Mouse (Mus musculus) layer of hippocampus, adult 18-20 months (tissue): ENCODE data around the gene Dnajc15. TPM values are rescaled to one million over a fixed set of nuclear protein-coding genes. Genes with fewer than 3 reads are reported as not detected.

Experiments used
- DNase-seq, 2 experiments: peaks; one replicate each; pipeline ENCODE4 v3.0.0; 2022; ENCODE audit warnings: low spot score in 2 of 2
- total RNA-seq, 2 experiments: library from RNA; stranded (reverse); gene quantifications; 2 replicates each; pipeline ENCODE4 v1.2.3; 2021

Dnajc15 gene
- total RNA-seq, 2 experiments from 2014 or later: 64.5 to 70.3 TPM

DNA sequence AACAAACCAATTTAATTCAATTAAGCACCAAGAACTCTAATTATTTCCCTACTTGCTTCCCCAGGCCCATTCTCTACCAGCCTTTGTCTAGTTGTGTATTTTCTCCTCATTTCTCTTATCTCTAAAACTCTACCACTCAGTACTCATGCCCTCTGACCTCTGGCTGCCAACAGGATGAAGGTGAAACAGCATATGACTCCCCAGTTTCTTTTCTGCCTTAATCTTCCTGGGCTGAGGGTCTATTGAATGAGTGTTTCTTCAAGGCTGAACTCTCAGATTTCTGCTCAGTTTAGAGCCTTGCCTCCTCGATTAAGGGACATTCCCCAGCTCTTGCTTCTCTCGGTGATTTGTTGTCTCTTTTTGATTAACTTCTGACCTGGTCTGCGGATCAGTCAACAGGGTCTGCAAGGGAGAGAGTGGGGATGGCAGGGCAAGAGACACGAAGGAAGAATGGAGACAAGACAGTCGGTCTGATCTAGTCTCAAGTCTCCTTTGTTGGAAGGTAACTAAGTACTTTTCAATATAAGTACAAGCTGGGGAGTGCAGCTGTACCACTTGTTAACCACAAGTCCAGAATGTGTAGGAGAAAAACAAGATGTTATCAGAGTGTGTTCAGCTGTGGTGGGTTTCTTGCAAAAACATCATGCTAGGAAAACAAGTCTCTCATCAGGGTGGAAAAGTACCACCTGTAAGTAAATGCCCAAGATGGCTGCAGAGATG lies 13.9 kb downstream of the Dnajc15 start:
- DNase-seq: no peak

DNA sequence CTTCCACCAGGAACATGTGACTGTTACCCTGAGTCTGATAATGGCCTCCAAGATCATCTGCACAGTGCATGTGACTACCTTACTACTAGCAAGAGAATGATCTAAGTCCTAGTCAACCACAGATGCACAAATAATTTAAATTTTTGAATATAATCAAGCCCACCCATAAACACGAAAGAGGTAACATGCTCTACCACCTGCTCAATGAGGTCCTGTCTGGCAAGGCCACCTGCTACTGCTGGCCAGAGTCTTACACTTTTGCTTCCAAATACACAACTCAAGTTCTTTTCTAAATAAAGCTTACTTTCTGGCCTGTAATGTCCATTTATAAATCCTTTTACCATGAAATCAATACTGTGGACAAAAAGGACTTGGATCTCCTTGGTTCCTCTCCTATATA lies 15.0 kb downstream of the Dnajc15 start:
- no peak for DNase-seq

DNA sequence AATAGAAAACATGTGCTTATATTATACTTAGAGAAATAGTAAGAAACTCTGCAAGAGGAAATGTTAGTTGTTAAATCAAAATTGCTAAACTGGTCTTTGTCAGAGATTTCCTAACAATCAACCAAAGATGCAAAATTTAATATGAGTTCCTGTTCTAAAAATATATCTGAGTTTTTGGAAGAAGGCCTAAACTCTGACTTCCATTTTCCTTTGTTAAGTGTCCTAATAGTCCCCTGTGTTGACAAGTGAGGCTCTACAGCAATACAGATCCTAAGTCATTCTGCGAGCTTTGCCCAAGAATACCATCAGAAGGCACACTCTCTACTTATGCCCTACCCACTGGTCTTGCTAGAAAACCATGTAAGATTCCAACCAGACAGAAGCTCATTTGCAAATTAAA lies 21.0 kb downstream of the Dnajc15 start:
- DNase-seq: no peak

DNA sequence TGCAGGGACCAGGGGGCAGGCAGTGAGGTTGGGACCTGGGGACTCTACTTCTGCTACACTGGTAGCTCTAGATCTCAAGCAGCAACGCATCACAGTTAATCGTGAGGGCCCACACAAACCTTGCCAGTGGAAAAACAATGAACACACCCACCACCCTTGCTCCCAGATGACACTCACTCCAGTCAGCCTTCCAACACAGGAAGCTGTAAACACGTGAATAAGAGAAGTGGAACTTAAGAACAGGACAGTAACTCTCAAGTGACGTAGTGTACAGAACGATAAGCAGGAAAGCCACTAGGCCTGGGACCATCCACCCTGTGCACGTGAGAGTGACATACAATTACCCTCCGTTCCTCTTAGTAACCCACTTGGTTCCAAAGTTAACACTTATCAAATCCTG lies 25.1 kb downstream of the Dnajc15 start:
- DNase-seq: no peak

DNA sequence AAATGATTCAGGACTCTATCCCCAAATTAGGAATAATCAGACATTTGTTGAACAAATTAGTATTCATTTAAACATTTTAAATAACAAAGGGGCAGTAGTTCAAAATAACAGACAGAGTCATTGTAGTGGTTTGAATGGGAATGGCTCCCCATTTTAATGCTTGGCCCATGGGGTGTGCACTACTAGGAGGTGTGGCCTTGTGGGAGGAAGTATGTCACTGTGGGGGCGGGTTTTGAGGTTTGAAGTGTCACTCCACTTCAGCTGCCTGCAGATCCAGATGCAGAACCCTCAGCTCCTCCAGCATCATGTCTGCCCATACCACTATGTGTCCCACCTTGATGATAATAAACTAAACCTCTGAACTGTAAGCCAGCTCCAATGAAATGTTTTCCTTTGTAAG lies 26.6 kb downstream of the Dnajc15 start:
- DNase-seq: peak in 1 of 2 experiments; percentile 31

DNA sequence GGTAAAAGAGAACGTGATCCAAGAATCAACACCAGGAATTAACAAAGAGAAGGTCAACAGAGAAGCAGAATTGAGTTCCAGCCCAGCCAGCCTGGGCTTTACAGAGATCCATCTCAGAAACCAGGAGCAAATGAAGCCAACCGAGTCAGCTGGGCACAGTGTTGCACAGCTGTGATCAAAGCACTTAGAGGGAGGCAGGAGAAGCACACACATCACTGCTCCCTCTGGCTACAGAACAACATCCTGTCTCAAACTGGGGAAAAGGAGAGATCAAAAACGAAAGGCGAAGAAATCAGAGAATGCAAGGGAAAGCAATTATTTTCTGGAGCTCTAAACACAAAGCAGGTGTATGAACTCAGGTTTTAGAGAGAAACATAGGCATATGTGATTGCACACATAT lies 28.7 kb downstream of the Dnajc15 start:
- no peak for DNase-seq

DNA sequence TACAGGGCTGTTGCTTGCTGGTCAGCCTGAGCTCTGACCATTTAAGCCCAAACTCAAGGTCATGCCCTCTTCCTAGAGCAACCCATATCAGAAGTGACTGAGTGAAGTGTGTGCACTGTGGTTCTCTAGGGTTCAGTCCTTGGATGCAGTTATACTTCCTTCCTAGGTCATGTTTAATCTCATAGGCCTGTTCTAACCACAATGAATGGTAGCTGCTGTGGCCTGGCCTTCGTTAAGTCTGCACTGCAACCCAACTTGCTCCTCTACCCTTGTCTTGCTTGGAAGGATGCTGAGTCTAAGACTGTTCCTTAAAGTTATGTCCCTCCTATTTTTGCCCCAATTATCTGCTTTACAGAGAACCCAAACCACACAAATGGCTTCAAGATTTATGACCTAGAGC lies 29.4 kb downstream of the Dnajc15 start:
- no peak for DNase-seq

DNA sequence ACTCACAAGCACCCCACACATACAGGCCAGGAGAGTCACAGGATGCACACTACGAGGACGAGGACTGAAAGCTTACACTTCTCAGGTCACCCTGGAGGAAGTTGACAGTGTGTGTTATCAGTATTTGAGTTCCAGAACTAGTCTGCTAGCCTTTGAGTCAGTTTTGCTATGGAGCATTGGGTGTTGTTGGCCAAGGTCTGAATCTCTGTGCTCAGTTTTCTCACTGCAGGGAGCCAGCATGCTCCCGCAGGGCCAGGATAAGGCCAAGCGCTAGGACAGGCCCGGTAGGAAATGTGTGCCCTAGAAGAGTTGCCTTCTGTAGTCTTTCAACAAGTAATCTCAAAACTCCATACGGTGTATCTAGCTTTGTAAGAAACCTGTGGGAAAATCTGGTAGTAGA lies 34.4 kb downstream of the Dnajc15 start:
- no peak for DNase-seq

DNA sequence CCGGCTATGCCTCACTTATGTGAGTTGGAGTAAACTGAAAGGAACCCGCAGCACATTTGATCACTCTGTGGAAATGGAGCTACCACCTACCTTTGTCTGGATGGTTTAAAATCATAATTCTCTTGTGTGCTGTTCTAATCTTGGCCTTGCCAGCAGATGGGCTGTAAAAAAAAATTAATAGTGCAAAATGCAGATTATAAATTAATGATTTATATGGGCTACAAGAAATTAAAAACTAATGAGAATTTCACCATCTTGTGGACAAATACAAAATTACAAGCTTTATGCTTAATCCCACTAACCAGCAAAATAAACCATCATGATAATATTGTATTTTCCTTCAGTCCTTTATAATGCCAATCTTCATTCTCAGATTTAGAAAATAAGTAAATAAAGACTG lies 34.8 kb downstream of the Dnajc15 start:
- peak in 1 of 2 experiments; percentile 72 for DNase-seq

DNA sequence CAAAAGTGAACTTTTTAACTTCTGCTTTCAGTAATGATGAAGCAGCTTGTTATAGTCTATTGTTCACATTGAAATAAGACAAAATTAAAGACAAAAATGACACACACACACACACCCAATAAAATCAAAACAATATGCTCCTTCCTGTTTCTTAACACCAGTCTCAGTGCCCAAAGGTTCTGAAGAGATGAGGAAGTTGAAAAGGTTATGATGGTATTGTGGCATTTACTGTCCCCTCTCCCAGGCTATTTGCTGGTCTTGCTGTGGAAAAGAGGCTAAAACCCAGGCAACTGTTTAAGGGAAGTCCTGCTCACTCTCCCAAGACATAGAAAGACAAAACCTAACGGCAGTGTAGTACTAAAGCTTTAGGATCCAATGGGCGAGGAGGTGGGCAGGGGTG lies 38.1 kb downstream of the Dnajc15 start:
- no peak for DNase-seq

DNA sequence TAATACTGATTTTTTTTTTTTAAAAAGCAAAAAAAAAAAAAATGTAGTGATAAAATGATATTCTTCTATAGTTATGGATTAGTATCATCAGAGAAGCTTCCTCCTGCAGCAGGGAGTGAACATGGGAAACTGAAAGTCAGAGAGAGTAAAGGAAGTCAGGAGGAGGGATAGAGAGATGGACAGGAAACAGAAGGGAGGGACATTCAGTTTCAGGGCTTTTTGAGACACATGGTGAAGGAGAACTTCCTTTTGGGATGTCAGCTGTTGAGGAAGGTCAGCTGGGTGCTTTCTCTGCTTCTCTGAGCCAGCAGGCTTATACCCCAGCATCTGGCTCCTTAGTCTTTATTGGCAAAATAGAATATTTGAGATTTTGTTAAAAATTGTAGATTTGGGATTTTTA lies 42.6 kb downstream of the Dnajc15 start:
- no peak for DNase-seq

DNA sequence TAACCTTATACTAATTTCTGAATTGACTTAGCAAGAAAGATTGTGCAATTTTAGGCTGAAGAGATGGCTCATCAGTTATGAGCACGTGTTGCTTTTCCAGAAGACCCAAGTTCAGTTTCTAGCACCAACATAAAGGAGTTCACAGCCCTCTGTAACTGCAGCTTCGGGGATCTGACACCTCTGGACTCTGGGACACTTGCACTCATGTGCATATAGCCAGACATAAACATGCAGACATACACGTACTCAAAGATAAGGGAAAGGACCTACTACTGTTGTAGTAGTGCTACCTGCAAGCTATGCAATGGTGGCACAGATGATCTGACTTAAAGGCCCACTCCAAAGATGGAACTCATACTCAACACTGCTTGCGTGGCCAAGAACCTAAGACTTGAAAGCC lies 43.0 kb downstream of the Dnajc15 start:
- no peak for DNase-seq

DNA sequence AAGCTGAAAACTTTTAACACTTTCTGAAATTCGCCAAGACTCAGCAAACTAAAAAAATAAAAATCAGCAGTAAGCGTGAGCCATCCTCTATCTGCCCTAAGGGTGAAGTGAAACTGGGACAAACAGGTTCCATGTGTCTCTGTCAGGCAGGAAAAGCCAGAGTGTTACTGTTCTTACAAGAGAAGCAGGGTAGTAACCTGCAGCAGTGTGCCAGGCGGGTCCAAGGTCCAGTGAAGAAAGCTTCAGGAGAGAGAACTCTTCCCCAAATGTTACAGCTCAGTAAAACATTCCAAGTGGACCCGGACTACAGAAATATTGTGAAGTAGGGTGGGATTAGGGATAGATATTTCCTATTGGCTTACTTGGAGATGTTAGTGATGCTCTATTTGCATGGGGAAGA lies 45.3 kb downstream of the Dnajc15 start:
- DNase-seq: no peak

DNA sequence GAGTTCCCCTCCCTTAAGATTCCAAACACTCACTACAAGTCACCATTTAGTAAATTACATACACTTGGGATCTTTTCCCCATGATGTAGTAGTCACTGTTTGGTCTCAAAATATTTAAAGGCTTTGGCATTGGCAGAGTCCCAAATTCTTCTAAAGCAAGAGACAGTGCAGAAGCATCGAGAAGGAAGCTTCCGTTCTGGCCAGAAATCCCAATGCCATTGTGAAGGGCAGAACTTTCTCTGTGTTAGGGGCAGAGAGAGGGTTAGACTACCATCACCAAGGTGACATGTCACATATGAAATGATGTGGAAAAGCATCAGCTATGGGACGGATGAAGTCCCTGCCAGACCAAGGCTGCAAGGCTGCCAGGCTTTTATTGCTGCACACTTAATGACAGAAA lies 49.0 kb downstream of the Dnajc15 start:
- DNase-seq: no peak

DNA sequence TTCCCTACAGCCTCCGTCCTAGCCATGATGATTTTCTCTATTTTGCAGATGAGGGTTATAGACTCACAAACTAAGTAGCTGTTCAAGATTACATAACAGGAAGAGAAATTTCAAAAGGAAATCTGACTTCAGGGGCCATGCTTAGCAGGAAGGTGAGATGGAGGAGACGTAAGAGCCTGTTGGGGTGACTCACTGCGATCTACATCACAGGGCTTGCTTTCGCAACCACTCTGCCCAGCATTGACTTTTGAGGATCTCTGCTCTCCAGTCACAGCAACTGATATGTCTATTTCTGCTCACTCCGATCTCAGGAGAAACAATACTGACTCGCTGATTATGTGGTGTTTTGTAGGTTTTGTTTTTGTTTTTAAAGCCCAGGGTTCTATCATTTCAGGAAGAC lies 49.8 kb downstream of the Dnajc15 start:
- DNase-seq: no peak

DNA sequence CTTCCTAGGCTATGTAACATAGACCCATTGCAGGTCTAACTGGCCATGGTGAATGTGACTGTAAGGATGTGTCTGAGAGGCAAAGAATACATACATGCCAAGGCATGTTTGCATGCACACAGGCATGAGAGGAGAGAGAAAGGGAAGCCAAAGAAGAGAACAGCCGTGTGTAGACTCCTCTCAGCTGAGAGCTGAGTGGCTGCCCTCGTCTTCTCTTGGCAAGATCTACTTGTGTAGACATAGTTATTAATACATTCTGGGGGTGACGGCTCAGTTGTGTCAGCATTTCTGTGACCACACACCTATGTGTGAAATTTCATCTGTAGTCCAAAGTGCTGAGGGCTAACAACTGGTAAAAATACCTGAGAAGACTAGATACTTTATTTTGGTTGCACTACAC lies 55.1 kb downstream of the Dnajc15 start:
- no peak for DNase-seq

DNA sequence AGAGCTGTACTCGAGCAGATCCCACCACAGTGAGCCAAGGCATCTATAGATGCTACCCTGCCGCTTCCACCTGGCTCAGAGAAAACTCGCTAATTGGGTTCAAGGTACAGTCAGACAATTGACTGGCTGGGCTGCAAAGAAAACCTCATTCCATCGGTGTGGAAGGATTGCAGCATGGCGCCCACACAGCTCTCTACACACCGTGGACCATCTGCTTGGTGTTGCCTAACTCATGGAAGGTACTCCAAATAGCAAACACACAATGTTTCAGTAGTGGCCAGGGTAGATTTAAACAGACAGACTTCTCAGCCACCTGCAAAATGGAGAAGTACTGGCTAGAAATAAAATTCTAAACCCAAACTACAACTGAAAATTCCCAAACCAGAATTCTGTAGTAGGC lies 57.4 kb downstream of the Dnajc15 start:
- DNase-seq: peak; percentile 56 to 78

DNA sequence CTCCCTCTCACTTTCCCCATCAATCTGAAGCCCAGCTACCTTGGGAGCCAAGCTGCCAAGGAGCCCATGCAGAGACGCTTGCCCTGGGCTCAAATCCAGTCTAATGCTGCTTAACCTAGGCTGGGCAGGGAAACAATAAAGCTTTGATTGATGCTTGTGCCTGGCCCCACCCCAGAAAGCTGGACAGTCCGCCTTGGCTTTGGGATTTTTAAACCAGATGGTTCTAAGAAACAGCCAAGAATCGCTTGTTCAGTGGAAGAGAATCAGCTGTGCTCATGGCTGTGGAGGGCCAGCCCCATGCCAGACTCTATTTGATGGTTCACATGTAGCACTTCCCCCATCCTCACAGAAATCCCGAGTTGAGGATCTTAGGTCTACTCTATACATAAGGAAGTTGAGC lies 60.0 kb downstream of the Dnajc15 start:
- no peak for DNase-seq

DNA sequence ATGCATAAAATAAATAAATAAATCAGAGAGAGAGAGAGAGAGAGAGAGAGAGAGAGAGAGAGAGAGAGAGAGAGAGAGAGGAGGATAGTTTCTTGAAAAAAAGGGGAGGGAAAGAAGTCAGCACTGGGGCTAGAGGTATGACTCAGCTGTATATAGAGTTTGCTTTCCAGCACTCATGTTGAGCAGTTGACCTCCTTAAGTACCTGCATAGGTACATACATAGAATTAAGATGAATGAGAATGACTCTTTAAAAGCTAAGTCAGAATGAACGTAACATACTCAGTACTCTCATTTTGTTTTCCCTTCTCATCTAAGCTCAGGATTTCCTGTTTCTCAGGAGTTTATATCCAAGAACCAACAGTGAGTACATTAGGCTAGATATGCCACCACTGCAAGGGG lies 62.0 kb downstream of the Dnajc15 start:
- DNase-seq: no peak

DNA sequence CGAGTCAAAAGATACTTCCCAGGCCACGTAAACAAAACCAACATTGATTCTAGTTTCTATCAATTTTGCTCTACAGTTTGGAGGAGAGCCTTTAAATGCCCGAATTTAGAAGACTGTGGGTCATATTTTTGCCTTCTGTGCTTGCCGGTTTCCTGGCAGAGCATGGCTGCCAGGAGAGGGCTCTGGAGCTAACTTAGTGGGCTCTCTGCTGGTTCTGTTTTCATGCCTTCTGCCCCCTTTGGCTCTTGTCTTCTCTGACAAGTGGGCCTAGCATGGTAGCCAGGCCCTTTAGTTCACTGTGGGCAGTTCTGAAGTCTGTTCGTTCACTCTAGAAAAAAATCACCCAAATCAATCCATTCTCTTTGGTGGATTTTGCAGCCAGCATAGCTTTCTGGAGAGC lies 63.5 kb downstream of the Dnajc15 start:
- DNase-seq: no peak

DNA sequence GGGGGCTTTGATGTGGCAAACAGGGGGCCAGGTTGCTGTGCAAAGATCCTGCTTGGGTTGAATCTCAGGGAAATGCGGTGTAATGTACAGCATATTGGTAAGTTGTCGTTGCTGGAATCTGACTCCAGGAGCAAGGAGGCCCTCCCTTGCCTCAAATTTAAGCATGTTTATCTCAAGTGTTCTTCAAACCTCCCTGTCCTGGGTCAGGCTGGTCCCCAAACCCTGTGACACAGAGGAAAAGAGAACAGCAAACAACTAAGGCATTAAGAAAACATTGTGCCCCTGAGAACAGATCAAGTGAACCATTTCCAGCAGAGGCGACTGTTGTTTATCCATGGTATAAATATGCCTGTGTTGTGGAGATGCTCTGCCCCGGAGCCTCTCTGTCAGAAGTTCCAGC lies 67.1 kb downstream of the Dnajc15 start:
- no peak for DNase-seq

DNA sequence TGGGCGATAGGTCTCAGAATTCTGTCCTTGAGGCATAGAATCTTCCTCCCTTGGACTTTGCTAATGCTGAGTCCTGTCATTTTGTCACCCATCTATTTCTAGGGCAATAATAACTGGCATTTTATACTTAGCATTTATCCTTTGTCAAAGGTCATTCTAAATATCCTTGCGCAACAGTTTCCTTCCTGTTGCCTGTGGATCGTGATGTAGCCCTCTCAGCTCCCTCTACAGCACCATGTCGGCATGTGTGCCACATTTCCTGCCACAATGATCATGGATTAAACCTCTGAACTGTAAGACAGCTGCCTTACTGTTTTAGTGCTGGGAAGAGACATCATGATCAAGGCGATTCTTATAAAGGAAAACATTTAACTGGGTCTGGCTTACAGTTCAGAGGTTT lies 68.6 kb downstream of the Dnajc15 start:
- no peak for DNase-seq

DNA sequence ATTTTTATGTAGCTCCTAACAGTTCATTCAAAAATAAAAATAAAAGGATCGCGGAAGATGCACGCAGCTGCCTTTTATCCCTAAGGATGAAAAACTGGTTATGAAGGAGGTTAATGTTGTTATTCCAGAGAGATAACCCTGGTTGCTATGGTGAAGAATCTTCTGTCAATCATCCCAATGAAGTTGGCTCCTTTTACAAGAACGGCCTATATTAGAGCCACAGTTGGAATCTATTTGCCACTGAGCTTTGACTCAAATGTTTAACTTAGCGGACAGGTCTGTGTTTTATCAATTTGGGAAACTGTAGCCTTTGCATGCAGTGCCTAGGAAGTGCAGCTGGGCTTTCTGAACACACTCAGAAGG lies 72.7 kb downstream of the Dnajc15 start:
- DNase-seq: no peak
